Mouse (Mus musculus): ENCODE measurements at regions not wholly inside any gene's neighbourhood (a gene's known extent, or its start where the extent isn't known, plus 50 kb on each side); places are given as distances from the start of the nearest gene placed in this dataset.

GRCm38 (mm10) chr11:111599456-111599855 is 533.5 kb downstream of the Kcnj2 start:
- no peak for DNase-seq

DNA sequence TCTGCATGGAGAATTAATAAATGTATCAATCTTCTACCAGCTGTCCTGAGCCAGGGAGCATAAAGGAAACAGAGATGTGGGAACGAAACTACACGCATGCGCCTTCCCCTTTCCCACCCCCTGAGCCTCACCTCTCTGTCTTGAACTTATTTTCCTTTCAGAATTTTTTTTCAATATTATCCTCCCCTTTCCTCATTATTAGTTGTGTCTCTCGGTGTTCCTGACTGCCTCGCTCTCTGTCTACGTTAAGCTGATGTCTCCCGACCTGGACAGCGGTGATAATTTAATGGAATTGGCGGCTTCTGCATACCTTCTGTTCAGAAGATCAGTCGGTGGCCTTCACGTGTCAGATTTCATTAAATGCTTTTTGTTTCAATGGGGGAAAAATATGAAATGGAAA is 539.2 kb downstream of the Kcnj2 start:
- DNase-seq = no peak

DNA sequence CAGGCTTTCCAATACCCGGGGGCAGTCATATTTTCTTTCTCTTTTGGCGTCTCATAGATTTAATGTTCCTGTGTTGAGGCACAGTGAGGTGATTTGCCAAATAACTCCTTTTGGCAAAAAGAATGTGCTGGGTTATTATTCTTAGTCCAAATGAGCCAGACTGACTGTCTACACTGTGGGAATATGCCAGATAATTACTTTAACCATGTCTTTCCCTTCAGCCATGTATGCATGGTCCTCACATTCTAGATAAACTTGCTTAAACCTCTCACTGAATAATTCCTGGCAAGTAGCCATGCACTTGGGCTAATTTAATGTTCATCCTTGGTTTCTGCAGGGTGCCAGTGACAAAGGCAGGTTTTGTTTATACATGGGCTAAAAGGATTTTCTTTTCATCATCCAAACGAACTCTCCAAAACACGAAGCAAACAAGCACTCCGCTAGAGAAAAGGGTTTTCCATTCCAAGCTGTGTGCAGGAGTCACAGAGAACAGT is 544.6 kb downstream of the Kcnj2 start:
- DNase-seq = no peak

GRCm38 (mm10) chr11:111643603-111644002 is 577.6 kb downstream of the Kcnj2 start:
- DNase-seq = no peak

GRCm38 (mm10) chr11:111652882-111653281 is 586.9 kb downstream of the Kcnj2 start:
- no peak for DNase-seq

GRCm38 (mm10) chr11:111657778-111658177 is 591.8 kb downstream of the Kcnj2 start:
- DNase-seq = no peak

GRCm38 (mm10) chr11:111658362-111659309 is 592.7 kb downstream of the Kcnj2 start:
- DNase-seq = no peak

- DNase-seq = no peak
Observed at GRCm38 (mm10) chr11:111663269-111663668, 597.3 kb downstream of the Kcnj2 start.

GRCm38 (mm10) chr11:111666336-111666735 is 600.4 kb downstream of the Kcnj2 start:
- no peak for DNase-seq

GRCm38 (mm10) chr11:111671865-111672264 is 605.9 kb downstream of the Kcnj2 start:
- DNase-seq = no peak

GRCm38 (mm10) chr11:111675673-111676072 is 609.7 kb downstream of the Kcnj2 start:
- DNase-seq = no peak

DNA sequence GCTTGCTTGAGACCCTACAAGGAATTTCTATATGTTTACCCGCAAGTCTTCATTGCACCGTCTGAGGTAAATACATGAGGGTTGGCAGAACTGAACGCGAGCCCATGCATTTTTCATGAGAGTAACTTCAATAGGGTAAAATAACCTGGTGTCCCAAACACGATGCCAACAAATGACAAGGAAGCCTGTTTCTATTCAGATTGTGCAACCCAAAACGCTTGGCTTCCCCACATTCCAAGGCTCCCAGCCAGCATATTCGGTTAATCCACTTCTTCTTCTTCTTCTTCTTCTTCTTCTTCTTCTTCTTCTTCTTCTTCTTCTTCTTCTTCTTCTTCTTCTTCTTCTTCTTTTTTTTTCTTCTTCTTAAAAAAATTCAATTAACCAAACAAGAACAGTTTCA is 616.4 kb downstream of the Kcnj2 start:
- no peak for DNase-seq

DNA sequence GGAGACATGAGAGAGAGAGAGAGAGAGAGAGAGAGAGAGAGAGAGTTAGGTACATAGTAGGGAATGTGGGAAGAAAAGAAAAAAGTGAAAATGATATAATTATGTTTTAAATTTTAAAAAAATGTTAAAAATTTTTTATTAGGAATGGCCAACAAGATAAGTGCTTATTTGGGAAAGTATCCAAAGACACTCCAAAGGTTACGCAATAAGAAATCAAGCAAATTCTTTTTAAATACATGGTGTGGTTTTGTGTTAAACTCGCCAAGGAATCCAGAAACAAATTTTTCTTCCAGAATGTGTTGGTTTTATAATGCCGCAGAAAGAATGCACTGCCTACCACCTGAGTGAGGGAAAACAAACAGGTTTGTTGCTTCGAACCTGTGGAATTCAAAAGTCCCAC is 617.9 kb downstream of the Kcnj2 start:
- DNase-seq = no peak

- DNase-seq = no peak
Observed at GRCm38 (mm10) chr11:111687769-111688168, 621.8 kb downstream of the Kcnj2 start.

DNA sequence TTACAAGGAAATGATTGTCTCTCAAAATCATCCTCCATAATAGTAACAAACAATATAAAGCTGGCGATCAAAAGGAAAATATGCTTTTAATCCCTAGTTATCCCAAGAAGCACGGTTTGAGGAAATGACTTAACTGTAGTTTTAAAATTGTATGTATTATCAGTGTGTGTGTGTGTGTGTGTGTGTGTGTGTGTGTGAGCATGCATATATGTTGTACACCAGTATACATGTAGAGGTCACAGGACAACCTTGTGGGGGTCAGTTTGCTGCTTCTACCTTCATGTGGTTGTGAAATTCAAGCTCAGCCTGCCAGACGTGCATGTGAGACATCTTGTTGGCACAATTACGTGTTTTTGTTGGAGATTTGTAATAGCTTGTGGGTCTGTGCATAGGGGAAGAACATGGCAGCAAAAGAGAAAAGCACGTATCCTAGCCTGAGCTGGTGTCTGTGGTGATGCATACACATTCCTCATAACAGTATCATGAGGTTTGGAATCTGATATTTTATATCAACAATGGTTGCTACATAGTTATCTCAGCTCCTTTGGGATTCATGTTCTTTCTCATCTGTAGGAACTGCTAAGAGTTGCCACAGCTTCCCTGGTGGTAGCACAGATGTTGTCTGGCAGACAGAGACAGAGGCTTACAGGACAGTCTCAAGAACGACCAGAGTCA is 622.4 kb downstream of the Kcnj2 start:
- DNase-seq = no peak

- DNase-seq = no peak
Observed at GRCm38 (mm10) chr11:111689899-111690298, 623.9 kb downstream of the Kcnj2 start.

- DNase-seq = no peak
Observed at GRCm38 (mm10) chr11:111691512-111691911, 625.5 kb downstream of the Kcnj2 start.

- DNase-seq = no peak
Observed at GRCm38 (mm10) chr11:111696668-111697067, 630.7 kb downstream of the Kcnj2 start.

DNA sequence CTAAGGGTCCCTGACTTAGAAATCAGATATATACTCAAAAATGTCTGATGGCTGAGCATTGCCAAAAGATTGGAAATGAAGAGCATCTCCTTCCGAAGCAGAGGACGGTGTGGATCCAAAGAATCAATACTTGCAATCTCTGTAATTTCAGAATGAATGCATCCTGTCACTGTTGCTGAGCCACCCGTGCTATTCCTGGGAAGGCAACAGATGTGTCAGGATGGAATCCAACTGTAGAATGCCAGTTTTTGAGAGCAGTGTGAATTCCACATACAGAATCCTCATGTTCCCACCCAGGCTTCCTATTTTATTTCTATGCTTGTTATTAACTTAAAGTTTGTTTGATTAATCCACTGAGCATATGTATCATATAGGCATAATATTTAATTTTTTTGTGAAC is 633.9 kb downstream of the Kcnj2 start:
- no peak for DNase-seq

DNA sequence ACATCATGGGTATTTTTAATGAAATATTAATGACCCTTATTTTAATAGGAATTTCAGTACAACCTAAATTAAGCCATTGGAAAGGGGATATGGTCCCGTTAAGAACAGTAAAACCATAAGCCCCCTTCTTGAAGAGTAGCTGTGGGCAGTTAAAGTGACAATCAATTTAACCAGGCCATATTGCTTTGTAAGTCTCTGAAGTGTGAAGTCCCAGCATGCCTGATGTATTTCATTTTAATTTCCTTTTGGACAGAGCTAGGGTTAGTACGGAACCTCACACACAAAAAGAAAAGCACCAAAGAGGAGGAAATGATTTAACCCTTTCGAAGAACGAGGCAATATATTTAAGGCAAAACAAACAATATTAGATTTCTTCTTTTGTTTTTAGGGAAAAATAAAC is 640.9 kb downstream of the Kcnj2 start:
- no peak for DNase-seq

DNA sequence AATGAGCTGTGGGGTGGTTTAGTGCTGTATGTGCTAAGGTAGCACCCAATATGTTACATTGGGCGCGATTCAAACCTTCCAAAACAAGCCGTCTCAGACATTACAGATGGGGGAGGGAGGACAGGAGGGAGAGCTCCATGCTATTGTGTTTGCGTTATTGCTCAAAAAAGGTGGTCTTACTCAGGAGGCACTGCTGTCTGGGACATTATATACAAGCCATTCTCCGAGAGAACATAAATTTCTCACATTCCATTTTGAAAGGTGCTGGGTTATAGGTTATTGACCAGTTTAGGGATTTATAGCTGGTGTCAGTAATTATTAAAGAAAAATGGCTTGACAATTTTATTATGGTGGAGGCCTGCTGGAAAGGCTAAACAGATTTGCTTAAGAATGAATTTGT is 649.4 kb downstream of the Kcnj2 start:
- DNase-seq = no peak

DNA sequence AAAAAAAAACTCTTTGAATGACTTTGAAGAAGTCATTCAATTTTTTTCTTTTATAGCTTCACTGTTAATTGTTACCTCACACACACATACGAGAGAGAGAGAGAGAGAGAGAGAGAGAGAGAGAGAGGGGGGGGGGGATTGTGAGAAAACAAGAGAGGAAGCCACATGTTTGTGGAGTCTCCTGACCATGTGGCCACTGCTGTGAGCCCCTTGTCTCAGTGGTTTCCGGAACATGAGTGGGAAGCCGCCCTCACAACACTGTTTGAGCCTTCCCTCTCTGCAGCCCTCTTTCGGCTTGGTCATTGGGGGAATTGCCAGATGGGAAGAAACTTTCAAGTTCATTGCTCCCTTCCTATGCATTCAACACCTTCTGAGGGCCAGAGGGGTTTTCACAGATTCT is 656.3 kb downstream of the Kcnj2 start:
- no peak for DNase-seq

GRCm38 (mm10) chr11:111728148-111728547 is 662.2 kb downstream of the Kcnj2 start:
- DNase-seq = no peak

- DNase-seq = no peak
Observed at GRCm38 (mm10) chr11:111732096-111732495, 666.1 kb downstream of the Kcnj2 start.
